In genomic region chr14:84645026-84645425, GRCm38 (mm10) we compare ENCODE assay signal across 18 mouse cellular contexts.
"Had no signal": no experiment of that assay in that cellular context is flagged by ENCODE, and none has a peak within 500 bp of the region (broad histone marks: within the 10 kb centered on the region; RNA-seq: fewer than 3 reads in every experiment).

No protein-coding gene starts in this region.

- H3K27ac ChIP-seq: midbrain, embryonic 10.5 days; midbrain, embryonic 12.5 days; neural tube, embryonic 13.5 days; neural tube, embryonic 15.5 days; stomach, embryonic 15.5 days; stomach, postnatal 0 days had no signal

- H3K36me3 ChIP-seq: midbrain, embryonic 10.5 days; midbrain, embryonic 12.5 days; neural tube, embryonic 13.5 days; neural tube, embryonic 15.5 days; stomach, embryonic 15.5 days had no signal

- DNase-seq: lung, adult 18-20 months; lung, embryonic 14.5 days; lung, postnatal 10 days; lung, postnatal 4 days; midbrain, embryonic 14.5 days; right cerebral cortex, adult 18-20 months; right cerebral cortex, postnatal 14 days; thymus, adult 2 months; thymus, postnatal 25 days; thymus, postnatal 4 days had no signal

- H3K27me3 ChIP-seq: midbrain, embryonic 12.5 days; neural tube, embryonic 13.5 days; neural tube, embryonic 15.5 days; stomach, embryonic 15.5 days had no signal

- H3K9ac ChIP-seq: lung, embryonic 14.5 days; midbrain, embryonic 12.5 days; neural tube, embryonic 13.5 days; neural tube, embryonic 15.5 days; stomach, embryonic 15.5 days had no signal

- H3K4me1 ChIP-seq: midbrain, embryonic 10.5 days; midbrain, embryonic 12.5 days; neural tube, embryonic 13.5 days; neural tube, embryonic 15.5 days; stomach, embryonic 15.5 days had no signal

- ATAC-seq: midbrain, embryonic 16.5 days had no signal

- H3K9me3 ChIP-seq: midbrain, embryonic 10.5 days; midbrain, embryonic 12.5 days; neural tube, embryonic 13.5 days; neural tube, embryonic 15.5 days; stomach, embryonic 15.5 days had no signal

- H3K4me2 ChIP-seq: lung, embryonic 14.5 days; midbrain, embryonic 12.5 days; neural tube, embryonic 13.5 days; neural tube, embryonic 15.5 days; stomach, embryonic 15.5 days had no signal

- H3K4me3 ChIP-seq: midbrain, embryonic 10.5 days; midbrain, embryonic 12.5 days; myocyte; neural tube, embryonic 13.5 days; neural tube, embryonic 15.5 days; stomach, embryonic 15.5 days had no signal
